Mouse (Mus musculus) adrenal gland, postnatal 36 days (tissue): ENCODE measurements around the gene Lrrtm4. TPM values are rescaled to one million over a fixed set of nuclear protein-coding genes. Genes with fewer than 3 reads are reported as not detected.

ENCODE experiments used
- DNase-seq, 2 experiments: peaks; one replicate each; pipeline ENCODE4 v3.0.0; 2021; ENCODE audit warnings: mixed read lengths in 1 of 2
- long read RNA-seq, 2 experiments: library from polyadenylated mRNA; stranded (forward); transcript quantifications; one replicate each; pipeline ENCODE4 v2.0.0; 2021; ENCODE audit warnings: borderline sequencing depth in 2 of 2
- total RNA-seq, 2 experiments: library from RNA; stranded (reverse); gene quantifications; 2 replicates each; pipeline ENCODE4 v1.2.3; 2021

Lrrtm4 gene
- 1 to 10 TPM; 2.2 to 2.8 TPM for total RNA-seq
- long read RNA-seq, experiment 1 = 0 reads
- long read RNA-seq, experiment 2 = 0 reads

DNA sequence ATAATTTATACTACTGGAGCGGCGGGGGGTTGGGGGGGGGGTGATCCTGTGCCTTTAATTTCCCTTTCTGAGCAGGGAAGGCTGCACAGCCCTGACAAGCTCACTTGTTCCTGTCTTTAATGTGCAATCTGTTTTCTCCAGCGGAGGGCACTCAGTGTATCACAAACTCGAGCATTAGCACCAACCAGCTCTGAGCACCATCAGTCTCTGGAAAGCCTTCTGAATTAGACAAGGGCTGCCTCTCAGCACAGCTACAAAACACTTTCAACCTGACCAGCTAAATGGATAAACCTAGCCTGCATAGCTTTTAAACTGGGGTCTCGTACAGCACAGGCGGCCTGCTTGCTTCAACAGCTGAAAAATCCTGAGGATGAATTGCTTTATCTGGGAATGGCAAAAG is at the start of gene Lrrtm4:
Lrrtm4 (plus strand) TSS at position 113 of the 400 bp plus-strand sequence.
- no peak for DNase-seq

DNA sequence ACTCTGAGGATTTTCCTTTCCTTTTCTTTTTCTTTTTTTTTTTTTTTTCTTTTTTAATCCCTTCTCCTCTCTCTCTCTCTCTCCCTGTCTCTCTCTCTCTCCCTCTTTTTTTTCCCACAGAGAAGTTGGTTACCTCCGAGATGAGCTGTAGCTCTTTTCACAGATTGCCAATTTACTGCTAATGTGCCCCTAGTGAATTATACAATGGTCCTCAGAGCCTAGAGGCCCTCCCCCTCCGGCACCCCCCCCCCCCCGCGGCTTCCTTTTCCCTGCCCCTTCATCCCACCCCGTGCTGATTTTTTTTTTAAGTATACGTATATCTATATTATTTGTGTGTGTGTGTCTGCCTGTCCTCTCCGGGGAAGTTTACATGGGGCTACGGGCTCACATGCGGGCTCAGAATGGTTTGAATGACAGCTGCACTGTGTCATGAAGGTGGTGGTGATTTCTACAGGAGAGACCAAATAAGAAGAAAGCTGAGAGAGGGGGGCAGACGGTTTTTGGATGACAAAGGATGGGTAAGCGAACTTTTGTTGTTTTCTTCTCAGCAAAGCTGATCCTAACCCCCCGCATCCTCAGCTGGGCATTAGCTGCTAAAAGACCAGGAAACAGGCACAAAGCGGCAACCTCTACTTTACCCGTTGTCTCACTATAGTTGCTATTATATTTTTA is 648 bp downstream of the Lrrtm4 start:
- no peak for DNase-seq

DNA sequence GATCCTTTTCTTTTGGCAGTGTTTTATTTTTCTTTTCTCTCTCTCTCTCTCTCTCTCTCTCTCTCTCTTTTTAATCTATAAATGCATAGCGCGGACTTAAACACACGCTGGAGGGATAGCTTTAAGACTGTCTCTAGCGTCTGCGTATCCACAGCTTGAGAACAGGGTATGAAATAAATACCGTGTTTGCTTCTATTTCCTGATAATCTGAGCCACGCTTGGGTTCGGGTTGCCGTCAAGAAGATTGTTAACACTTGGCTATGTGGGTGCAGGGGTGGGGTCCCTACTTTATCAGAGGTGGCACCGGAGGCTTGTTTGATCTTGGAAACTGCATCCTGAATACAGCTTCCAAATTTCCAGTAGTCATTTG is 1.2 kb downstream of the Lrrtm4 start:
- DNase-seq = no peak

DNA sequence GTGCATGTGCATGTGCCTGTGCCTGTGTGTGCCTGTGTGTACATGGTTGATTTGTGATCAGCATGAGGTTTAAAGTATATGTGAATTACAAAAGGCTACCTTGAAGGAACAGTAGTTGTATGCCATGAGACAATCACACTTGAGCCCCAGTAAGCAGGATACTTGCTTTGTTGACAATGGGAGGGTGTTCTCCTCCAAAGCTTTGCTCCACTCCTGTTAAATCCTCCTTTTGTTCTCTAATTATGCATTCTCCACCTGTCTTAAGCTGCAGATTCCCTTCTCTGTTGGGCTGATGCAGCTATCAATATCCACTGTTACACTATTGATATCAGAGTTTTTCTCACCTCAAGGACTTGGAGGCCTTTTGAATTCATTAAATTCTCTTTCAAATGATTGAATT is 38.2 kb downstream of the Lrrtm4 start:
- no peak for DNase-seq

DNA sequence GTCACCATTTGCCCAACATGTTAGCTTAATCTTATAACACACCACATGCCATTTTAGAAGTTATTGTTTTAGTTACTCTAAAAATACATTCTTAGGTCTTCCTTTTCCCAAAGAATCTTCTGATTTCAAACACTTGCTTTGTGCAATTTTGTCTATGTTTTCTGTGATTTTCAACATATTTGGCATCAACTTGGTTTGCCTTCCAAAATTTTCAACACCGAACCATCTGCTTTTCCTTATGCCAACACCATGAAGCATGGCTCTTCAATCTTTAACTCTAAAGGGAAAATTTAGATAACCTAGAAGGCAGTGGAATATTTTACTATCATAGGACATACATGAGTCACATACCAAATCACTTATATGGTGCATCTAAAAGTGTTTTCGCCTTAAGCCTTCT is 59.3 kb downstream of the Lrrtm4 start:
- no peak for DNase-seq

DNA sequence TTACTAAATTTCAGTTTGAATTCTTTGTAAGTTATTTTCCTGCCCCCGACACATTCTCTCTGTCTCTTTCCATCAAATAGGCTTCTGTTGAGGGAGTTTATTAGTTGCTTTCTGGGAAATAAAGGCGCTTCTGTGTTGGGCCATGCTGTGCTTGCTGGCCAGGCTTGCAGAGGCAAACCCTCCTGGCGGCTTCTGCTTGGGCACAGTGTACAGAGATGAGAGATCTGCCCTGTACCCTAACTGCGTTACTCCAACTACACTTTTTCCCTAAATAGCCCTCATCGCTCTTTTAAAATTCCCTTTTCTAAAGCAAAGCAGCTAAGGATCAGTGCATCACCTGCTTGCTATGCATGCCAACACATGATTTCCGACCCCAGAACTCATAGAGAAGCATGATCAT is 60.6 kb downstream of the Lrrtm4 start:
- no peak for DNase-seq

DNA sequence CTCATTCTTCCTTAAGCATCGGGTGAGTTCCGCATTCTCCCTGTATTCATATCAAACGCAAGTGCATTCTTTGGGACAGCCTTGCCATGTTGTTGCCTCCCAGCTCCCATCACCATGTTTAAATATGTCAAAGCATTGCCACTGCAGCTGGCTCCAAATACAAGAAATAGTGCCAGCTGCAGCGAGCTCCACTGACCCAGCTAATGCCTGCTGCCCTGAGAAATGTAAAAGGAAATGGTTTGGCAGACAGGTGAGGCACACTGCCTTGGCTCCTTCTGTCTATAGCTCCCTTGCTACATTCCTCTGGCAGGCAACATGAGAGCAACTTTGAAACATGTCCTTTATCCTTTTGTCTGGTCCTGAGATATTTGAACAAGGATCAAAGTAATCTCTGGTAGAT is 76.2 kb downstream of the Lrrtm4 start:
- no peak for DNase-seq

DNA sequence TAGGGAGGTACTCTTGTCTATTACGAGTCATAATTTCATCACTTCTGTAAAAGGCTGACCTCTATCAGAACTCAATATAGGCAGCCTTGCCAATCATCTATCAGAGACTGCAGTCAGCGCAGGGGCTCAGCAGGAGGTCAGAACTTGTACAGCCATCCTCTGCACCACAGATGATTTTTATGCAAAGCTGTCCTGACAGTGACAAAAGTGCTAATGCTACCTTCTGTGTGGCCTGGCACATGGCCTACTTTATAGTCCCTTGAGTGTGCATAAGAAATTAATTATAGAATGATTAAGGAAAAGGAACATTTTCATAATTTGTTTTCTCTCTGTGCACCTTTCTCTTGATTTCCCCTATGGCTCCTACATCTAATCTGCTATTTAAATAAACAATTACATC is 86.7 kb downstream of the Lrrtm4 start:
- DNase-seq = no peak

DNA sequence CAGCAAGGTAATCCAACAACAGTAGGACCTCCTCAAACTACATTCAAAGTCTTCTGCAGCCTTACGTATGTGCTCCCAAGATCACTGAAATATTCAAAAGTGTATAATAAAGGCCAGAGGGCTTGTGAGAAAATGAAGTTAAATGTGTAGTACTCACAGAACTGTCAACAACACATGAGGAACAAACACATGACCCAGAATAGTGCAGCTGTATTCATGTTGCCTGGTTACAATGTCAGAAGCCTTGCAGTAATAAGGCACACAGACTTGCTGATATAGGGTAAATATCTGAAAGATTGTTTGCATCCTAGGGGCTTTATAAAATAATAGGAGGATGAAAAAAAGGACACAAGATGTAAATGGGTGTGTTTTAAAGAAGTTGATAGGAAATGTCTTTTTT is 87.2 kb downstream of the Lrrtm4 start:
- DNase-seq = no peak

DNA sequence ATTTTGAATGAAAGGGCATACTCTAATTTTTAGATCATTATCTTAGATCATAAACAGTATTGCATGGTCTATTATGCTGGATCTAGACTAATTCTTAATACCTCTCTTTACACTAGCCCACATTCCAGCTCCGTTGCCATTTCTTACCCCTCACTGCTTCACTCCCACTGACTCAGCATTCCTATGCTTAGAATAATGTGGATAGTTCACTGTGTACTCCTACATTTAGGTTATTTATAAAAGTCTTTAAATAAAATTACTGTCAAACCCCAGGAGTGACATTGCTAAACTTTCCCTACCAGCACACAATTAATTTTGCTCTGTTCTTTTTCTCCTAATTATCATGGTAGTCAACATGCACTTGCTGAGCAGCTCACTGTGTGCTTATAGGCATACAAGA is 107.7 kb downstream of the Lrrtm4 start:
- DNase-seq = no peak

DNA sequence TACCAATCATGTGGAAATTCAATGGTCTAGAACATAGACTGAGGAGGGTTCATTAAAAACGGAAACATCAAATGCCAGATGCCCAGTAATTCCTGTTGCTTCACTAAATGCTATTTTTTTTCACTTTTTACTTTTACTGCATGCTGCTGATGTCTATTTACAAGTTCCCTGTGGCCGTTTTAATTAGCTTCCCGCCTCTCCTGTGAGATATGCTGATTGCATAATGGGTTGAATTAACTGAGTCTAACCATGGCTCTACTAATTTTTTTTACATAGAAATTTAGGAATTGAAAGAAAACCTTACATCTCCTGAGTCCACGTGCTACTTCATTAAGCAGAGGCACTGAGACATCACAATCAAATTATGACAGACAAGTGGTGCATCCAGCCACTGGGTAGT is 143.9 kb downstream of the Lrrtm4 start:
- no peak for DNase-seq

DNA sequence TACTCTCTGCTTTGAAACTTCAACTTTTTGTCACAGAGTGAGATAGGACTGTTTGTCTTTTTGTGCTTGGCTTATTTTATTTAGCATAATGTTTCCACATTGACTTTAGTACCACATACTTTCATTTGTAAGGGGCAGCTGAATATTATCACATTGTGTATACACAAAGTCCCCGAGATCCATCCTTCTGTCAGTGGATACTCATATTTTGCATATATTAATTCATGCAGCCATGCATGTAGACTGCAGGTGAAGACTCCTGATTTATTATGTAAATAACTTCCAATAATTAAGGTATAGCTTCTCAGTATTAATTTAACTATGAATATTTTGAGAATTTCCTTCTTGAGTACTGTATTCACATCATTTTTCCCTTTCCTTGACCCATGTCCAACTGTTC is 163.2 kb downstream of the Lrrtm4 start:
- no peak for DNase-seq

DNA sequence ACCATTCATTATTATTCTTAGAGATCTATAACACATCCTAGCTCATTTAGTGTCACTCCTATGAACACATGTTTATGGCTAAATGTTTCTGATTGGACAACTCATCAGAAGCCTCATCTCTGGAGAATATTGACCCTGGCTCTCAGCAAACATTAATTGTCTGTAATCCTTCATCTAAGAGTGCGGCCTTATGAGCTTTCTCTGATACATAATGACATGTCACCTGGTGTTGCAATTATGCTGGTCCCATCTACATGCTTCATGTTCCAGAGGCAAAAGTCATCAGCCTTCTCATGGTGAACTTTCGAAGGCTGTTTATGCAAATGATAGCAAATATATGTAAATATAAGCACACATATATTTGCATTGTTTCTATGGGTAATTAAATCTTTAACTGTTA is 163.7 kb downstream of the Lrrtm4 start:
- DNase-seq = no peak

DNA sequence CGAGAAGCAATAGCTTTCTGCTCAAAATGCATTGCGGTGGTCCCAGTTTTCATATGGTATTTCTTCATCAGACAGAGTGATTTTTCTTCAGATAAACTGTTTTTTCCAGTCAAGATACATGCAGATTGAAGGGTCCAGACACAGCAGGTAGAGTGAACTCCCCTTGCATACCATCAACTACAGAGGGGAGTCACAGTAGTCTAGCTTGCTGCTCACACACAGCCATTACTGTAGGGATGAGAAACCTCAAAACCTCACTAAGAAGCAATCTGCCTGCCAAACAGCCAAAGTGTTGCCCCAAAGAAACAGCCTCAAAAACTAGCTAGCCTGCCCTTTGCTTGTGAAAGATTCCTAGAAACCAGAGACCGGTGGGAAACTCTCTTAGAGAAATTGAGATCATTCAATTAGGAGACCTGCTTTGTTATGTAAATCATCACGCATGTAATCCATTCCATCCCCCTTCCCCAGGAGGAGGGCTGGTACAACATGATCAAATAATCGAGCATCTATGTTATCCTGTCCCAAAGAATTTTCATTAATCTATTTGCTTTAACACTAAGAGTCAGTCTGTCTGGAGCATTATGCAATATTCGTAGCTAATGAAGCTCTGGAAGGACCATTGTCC is 166.9 kb downstream of the Lrrtm4 start:
- no peak for DNase-seq

DNA sequence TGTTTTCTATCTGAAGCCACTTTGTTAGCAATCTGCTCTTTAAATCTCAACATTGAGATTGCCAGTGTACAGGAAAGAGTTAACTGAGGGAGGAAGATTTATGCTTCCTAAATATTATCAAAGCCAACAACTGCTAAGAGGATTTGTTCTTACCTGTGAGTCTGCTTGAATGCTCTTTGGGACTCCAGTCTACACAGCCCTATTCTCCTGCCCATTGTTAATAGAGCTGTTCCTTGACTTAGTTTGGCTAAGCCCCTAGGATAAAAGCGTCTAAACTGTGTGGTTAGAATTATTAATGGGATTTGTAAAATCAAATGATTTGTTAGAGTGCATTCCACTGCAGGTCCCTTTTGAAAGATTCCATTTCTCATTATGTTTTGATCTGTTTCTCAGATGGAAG is 168.1 kb downstream of the Lrrtm4 start:
- DNase-seq = no peak

DNA sequence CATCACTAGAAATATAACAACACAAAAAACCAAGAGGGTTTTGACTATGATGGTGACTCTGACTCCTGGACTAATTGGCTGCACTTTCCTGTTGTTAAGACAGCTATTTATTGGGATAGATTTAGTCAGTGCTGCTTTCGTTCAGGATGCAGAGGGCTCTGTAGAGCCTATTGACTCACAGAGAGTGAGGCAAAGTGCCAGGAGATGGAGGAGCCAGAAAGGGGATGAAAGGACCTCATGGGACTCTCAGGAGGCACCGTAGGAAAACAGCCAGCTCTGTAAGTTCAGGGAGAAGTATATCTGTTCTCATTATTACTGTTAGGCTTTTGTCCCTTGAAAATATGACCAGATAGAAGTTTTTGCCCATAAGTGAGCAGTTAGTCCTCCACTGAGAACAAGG is 190.8 kb downstream of the Lrrtm4 start:
- DNase-seq = no peak

DNA sequence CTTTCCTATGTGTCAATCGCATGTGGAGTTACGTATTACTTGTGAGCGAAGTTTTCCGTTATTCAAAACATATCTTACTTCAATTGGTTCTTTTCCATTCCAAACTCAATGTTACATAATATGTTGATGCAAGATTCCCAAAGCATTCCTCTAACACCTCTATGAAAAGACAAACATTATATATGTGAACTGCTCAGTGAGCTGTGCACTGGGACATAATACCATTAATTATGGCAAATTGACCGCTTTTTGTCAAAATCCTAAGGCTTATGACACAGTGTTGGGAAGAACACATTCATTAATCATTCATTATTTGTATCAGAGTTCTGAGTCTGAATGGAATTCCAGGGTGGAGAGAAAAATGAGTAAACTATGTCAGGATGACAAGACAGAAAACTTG is 191.6 kb downstream of the Lrrtm4 start:
- no peak for DNase-seq

DNA sequence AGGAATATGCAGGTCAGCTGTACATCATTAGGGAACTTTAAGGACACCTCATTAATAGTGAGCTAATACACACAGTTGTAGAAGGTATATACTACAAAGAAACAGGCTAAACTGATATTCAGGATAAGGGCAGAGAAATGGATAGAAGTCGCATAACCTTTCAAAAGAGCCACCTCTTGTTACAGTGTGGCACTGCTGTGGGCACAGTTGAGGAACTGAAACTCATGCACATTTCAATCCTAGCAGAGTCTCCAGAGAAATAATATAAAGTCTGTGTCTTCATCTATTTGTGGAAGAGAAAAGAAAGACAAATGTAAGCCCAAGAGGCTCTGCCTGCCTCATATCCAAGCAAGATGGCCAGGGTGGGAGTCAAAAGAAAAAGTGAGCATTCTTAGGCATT is 242.9 kb downstream of the Lrrtm4 start:
- no peak for DNase-seq

DNA sequence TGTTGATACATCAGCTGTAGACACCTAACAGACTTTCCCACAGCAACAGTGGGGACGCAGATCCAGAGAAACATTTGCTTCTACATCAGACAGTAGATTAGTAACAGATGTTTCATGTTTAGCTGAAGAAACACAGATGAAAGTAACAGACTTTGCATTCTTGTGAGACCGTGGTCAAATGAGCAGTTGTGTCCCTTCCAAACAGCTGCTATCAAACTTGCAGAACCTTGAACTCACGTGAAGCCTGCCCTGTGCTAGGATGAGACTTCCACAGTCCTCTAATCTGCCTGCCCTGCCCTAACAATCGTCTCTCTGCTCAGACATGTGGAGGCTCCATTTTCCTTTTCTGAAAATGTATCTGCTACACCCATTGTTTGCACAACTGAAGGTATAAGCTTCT is 245.3 kb downstream of the Lrrtm4 start:
- no peak for DNase-seq

DNA sequence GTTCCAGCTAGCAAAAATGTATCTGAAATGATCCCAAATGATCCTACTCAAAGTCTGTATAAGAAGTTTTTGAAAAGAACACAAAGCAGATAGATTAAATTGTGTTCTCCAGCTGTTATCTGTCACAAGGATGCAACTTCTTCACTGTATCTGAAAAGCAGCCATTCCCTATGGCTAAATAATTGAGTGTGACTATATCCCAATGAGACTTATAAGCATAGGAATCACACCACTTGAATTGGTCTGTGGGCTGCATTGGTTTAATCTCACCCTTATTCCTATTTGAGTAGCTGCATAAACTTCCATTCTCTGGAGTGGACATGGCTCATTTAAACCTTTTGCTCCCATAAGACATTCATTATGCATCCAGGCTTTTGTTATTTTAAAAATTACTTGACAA is 245.9 kb downstream of the Lrrtm4 start:
- no peak for DNase-seq

DNA sequence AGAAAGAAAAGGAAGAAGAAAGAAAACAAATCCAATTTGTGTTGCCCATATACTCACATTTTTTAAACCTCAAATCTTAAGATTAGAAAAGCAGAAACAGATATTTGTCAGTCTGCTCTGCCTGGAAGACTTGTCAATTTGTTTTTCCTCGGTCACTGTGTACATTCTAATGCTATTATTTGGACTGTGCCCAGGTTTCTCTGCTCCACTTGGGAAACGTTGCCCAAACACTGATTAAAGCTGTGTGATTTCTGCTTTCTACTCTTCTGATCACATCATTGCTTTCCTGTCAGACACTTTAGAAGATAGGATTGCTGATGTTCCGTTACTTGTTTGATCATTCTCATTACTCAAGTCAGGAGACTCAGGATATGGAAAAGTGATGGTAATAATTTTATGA is 247.1 kb downstream of the Lrrtm4 start:
- DNase-seq = no peak

DNA sequence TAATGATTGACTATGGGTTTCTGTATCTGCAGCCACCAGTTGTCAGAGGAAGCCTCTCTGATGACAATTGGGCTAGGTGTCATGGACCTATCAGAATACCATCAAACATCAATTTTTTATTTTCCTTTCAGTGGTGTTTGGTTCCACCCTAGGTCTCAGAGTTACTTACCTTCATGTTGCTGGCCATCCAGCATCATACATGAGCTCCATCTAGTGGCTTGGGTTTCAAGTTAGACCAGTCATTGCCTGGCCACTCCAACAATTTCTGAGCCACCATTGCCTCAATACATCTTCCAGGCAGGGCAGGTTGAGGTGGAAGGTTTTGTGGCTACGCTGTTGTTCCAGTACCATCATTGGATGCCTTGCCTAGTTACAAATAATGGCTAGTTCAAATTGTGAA is 268.3 kb downstream of the Lrrtm4 start:
- DNase-seq = no peak

DNA sequence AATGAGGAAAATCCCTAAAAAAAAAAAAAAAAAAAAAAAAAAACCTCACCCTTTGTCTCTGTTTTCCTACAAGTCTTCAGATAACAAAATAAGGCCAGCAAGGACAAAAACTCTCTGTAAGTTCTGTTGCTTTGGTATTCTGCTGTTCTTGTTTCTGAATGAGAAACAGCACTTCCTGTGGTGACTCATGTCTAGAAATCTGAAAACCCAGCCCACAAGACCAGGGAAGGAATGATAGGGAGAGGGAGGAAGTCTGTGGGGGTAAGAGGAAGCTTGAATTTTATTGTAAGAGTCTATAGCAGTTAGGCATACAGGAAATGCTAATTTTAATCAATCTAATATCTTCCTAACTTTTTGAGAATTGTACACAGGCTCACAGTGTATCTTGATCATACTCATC is 283.2 kb downstream of the Lrrtm4 start:
- DNase-seq = no peak

DNA sequence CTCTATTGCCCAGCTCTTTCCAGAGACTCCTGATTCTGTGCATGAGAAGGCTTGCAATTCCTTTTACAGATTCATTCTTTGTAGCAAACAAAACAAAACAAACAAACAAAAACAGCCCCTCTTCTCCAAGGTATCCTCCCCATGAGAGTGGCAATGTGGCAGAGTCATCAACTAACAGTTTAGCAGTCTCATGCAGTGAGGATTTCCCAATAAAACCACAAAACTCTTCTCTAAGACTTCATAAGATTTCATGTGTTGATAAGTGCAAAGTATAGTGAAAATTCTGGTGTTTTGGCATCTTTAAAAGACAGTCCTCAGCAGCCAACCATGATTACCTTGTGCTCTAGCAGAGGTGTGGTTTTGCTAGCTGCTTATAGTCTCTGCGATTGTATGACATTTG is 284.9 kb downstream of the Lrrtm4 start:
- DNase-seq = no peak

DNA sequence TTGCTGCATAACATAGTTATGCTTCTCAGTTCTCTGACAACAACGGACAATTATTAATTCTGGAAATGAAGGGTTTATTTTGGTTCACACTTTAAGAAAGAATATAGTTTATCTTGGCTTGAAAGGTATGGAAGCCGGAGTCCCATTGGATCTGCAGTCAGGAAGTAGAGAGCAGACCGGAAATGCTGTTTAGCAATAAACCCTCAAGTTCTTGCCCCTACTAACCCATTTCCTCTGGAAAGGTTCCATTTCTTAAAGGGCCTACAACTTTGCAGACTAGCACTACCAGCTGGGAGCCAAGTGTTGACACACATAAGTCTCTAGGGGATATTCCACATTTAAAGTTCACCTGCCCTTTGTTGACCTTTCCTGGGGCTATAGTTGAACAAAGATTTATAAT is 309.7 kb downstream of the Lrrtm4 start:
- DNase-seq = no peak
